Mouse (Mus musculus) gastrocnemius, postnatal 14 days (tissue): ENCODE results near the gene Tmprss5. TPM values are rescaled to one million over a fixed set of nuclear protein-coding genes. Genes with fewer than 3 reads are reported as not detected.

Source experiments
- DNase-seq: peaks from one replicate; pipeline ENCODE4 v3.0.0; 2021; ENCODE audit warnings: mixed read lengths
- intact Hi-C: fragments of 180-260 bp; cut with DNase I; formaldehyde crosslinking; loops from one replicate; pipeline ENCODE4 v1.15.1; 2025; ENCODE audit warnings: low total_unique reads
- total RNA-seq, 2 experiments: library from RNA; stranded (reverse); gene quantifications; 2 replicates each; pipeline ENCODE4 v1.2.3; 2021

The Tmprss5 gene
- total RNA-seq, 2 experiments from 2014 or later, result 0.45 TPM; not detected in 1

DNA sequence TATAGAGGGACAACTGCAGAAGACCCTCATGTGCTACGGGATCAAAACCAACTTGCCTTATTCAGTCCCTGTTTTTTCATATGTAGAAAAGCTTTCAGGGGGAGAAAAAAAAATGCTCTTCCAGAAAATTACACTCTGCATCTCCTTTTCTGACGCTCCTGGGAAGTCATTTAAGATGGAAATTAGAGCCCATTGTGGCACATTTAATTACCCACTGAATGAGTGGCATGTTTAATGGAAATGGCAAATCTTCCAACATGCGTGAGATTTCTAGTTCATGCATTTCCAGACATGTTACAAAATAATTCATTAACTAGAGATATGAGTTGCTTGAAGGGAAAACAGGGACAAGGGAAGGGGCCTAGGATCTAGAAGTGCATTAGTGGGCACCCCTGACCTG, 66.0 kb downstream of the Tmprss5 start:
- intact Hi-C loops, result no loop called here
- DNase-seq, result no peak

Other genes starting within 250 kb of the Tmprss5 start
- 100 to 1,000 TPM in 1 of 2 experiments, 10 to 100 TPM in 1; 70.1 to 157 TPM for gene Zbtb16, start 245.0 kb upstream of the Tmprss5 start, total RNA-seq
- gene Htr3a, start 170.2 kb upstream of the Tmprss5 start, total RNA-seq, result not detected
- not detected for gene Htr3b, start 116.3 kb upstream of the Tmprss5 start, total RNA-seq
- 10 to 100 TPM; 69.9 to 98.4 TPM for gene Usp28, start 95.9 kb upstream of the Tmprss5 start, total RNA-seq
- 1 to 10 TPM; 6.0 to 7.1 TPM for gene Zw10, start 25.6 kb upstream of the Tmprss5 start, total RNA-seq
- gene Gm4894, start 169.3 kb downstream of the Tmprss5 start, total RNA-seq, result not detected